8 mouse cellular contexts compared by ENCODE assay signal in the genomic region with DNA sequence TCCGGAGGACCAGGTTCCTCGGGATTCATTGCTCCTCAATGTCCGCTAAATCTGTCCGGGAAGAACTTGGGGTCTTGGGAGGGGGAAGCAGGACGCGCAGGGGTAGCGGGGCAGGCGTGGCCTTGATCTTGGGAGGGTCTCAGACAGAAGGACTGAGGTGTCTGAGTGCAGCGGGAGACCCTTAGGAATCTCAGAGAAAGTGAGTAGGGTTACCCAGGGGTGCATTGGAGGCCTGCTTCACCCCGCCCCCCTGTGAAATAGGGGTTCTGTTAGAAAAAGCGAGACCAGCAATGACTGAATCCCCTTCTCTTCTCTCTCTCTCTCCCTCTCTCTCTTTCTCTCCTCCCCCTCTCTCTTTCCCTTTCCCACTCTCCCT. TPM values are rescaled to one million over a fixed set of nuclear protein-coding genes. Genes with fewer than 3 reads are reported as not detected.
DNase-seq lines count a peak whose midpoint lies in the region; ATAC-seq and TF ChIP-seq lines count a peak whose summit lies in the region.

No protein-coding gene starts in this region.

- WGBS in embryonic facial prominence, embryonic 11.5 days, result 4% methylated on average over 11 of the region's 11 CpGs
- WGBS in intestine, embryonic 14.5 days, result 2% methylated on average over 9 of the region's 11 CpGs
- 5% methylated on average over 10 of the region's 11 CpGs for WGBS in midbrain, postnatal 0 days

- H3K9ac ChIP-seq in embryonic facial prominence, embryonic 11.5 days (replicated peaks; ENCODE audit: low read length), result peak overlapping the region; percentile 47; the same call in 1 of the 2 replicates
- H3K9ac ChIP-seq in intestine, embryonic 14.5 days (ENCODE audit: low read length), result peak overlapping the region; percentile 54
- H3K9ac ChIP-seq in midbrain, postnatal 0 days (replicated peaks; ENCODE audit: low read length, poor library complexity, severe bottlenecking), result peak overlapping the region; percentile 69

- H3K4me1 ChIP-seq in embryonic facial prominence, embryonic 11.5 days (ENCODE audit: control insufficient read depth, insufficient read depth, low read length), result no peaks in the 10 kb centered on the region; the same call in 1 of the 2 replicates
- peaks cover 3% of the 10 kb centered on the region; the same call in 1 of the 2 replicates for H3K4me1 ChIP-seq in intestine, embryonic 14.5 days (replicated peaks; ENCODE audit: control insufficient read depth, insufficient read depth, low read length)
- H3K4me1 ChIP-seq in midbrain, postnatal 0 days (ENCODE audit: insufficient read depth, low read length), result no peaks in the 10 kb centered on the region

- no peak for DNase-seq in layer of hippocampus, adult 2 months (ENCODE audit: low spot score in 2 of 2)
- DNase-seq in layer of hippocampus, adult 18-20 months (ENCODE audit: low spot score in 2 of 2), result no peak
- no peak for DNase-seq in embryonic facial prominence, embryonic 11.5 days (ENCODE audit: low spot score)
- no peak for DNase-seq in intestine, embryonic 14.5 days (ENCODE audit: low spot score)
- no peak for DNase-seq in midbrain, postnatal 0 days (ENCODE audit: low spot score)
- DNase-seq in left cerebral cortex, postnatal 4 days, result no peak
- DNase-seq in right cerebral cortex, postnatal 14 days, result no peak
- no peak for DNase-seq in frontal cortex, postnatal 10 days (ENCODE audit: low spot score in 2 of 2)

- no peaks in the 10 kb centered on the region for H3K9me3 ChIP-seq in embryonic facial prominence, embryonic 11.5 days (replicated peaks; ENCODE audit: control insufficient read depth, low read length)
- no peaks in the 10 kb centered on the region for H3K9me3 ChIP-seq in intestine, embryonic 14.5 days (ENCODE audit: control insufficient read depth, low read length)
- H3K9me3 ChIP-seq in midbrain, postnatal 0 days (ENCODE audit: low read length), result no peaks in the 10 kb centered on the region

- H3K4me3 ChIP-seq in layer of hippocampus, adult 2 months, result peak overlapping the region; percentile 66
- H3K4me3 ChIP-seq in embryonic facial prominence, embryonic 11.5 days (ENCODE audit: low read depth, low read length), result peak overlapping the region; percentile 54
- peak overlapping the region; percentile 67 for H3K4me3 ChIP-seq in intestine, embryonic 14.5 days (ENCODE audit: low read depth, low read length)
- H3K4me3 ChIP-seq in midbrain, postnatal 0 days (ENCODE audit: low read depth, low read length), result peak overlapping the region; percentile 53

- H3K27me3 ChIP-seq in embryonic facial prominence, embryonic 11.5 days (ENCODE audit: control insufficient read depth, insufficient read depth, low read length), result no peaks in the 10 kb centered on the region
- H3K27me3 ChIP-seq in intestine, embryonic 14.5 days (replicated peaks; ENCODE audit: control insufficient read depth, insufficient read depth, low read length), result no peaks in the 10 kb centered on the region
- 0 out of 2 replicates have a peak, but pooled peaks cover 2% of the 10 kb centered on the region for H3K27me3 ChIP-seq in midbrain, postnatal 0 days (ENCODE audit: insufficient read depth, low read length)

- intact Hi-C loops in left cerebral cortex, postnatal 4 days (cut with DNase I), result no loop called here

- TF ChIP-seq CTCF in layer of hippocampus, adult 2 months (conservative IDR thresholded peaks at IDR 0.05), result no peak
- no peak for TF ChIP-seq CTCF in midbrain, postnatal 0 days (IDR thresholded peaks at IDR 0.05)

- peak overlapping the region; percentile 67; the same call in 1 of the 2 replicates for H3K27ac ChIP-seq in layer of hippocampus, adult 2 months
- no peak overlapping the region for H3K27ac ChIP-seq in embryonic facial prominence, embryonic 11.5 days (replicated peaks; ENCODE audit: low read depth, low read length)
- H3K27ac ChIP-seq in intestine, embryonic 14.5 days (ENCODE audit: low read depth), result no peak overlapping the region
- no peak overlapping the region for H3K27ac ChIP-seq in midbrain, postnatal 0 days (ENCODE audit: low read depth, low read length)

- no peak for ATAC-seq in embryonic facial prominence, embryonic 11.5 days (replicated peaks; ENCODE audit: insufficient number of reproducible peaks, low FRiP score, low TSS enrichment, low read depth)
- ATAC-seq in intestine, embryonic 14.5 days (replicated peaks; ENCODE audit: low FRiP score, low TSS enrichment, low read depth), result no peak; the same call in 1 of the 2 replicates
- peak; percentile 31; the same call in 1 of the 2 replicates for ATAC-seq in midbrain, postnatal 0 days (ENCODE audit: low FRiP score)

- H3K4me2 ChIP-seq in embryonic facial prominence, embryonic 11.5 days (ENCODE audit: low read depth, low read length), result peak overlapping the region; percentile 87
- peak overlapping the region; percentile 85 for H3K4me2 ChIP-seq in intestine, embryonic 14.5 days (ENCODE audit: low read length)
- peak overlapping the region; percentile 85 for H3K4me2 ChIP-seq in midbrain, postnatal 0 days (ENCODE audit: low read depth, low read length, poor library complexity, severe bottlenecking)

- H3K36me3 ChIP-seq in embryonic facial prominence, embryonic 11.5 days (replicated peaks; ENCODE audit: control insufficient read depth, insufficient read depth, low read depth, low read length), result no peaks in the 10 kb centered on the region
- H3K36me3 ChIP-seq in intestine, embryonic 14.5 days (ENCODE audit: control insufficient read depth, insufficient read depth, low read length), result no peaks in the 10 kb centered on the region
- no peaks in the 10 kb centered on the region for H3K36me3 ChIP-seq in midbrain, postnatal 0 days (ENCODE audit: insufficient read depth, low read length)

RNA-seq across cellular contexts. Expression of a gene that starts 0.4 kb away (rescaled TPM):
- total RNA-seq in layer of hippocampus, adult 2 months (2021), result 1 to 10 TPM; 7.1 to 7.8 TPM
- 1 to 10 TPM; 8.4 to 9.8 TPM for total RNA-seq in layer of hippocampus, adult 18-20 months (2021)
- 8.2 and 8.6 TPM in 2 replicates for polyA plus RNA-seq in embryonic facial prominence, embryonic 11.5 days (2014; fragmentation: Nextera tagmentation; extraction: Ambion mirVana)
- polyA plus RNA-seq in intestine, embryonic 14.5 days (2014; fragmentation: Nextera tagmentation; extraction: Ambion mirVana), result 19.1 and 19.6 TPM in 2 replicates
- total RNA-seq in midbrain, postnatal 0 days (2014; rRNA removed), result 21.4 and 27.4 TPM in 2 replicates
- polyA plus RNA-seq in midbrain, postnatal 0 days (2015; fragmentation: Nextera tagmentation; extraction: Ambion mirVana), result 18.6 and 19.2 TPM in 2 replicates
- total RNA-seq in left cerebral cortex, postnatal 4 days (2021), result 10 to 100 TPM in 1 of 2 experiments, 1 to 10 TPM in 1; 9.5 to 10.4 TPM

RNA-seq across cellular contexts. Expression of a gene that starts 20.1 kb away (rescaled TPM):
- 10 to 100 TPM; 23.3 to 23.8 TPM for total RNA-seq in layer of hippocampus, adult 2 months (2021)
- 10 to 100 TPM; 22.2 to 25.9 TPM for total RNA-seq in layer of hippocampus, adult 18-20 months (2021)
- polyA plus RNA-seq in embryonic facial prominence, embryonic 11.5 days (2014; fragmentation: Nextera tagmentation; extraction: Ambion mirVana), result 30.7 and 36.6 TPM in 2 replicates
- 32.8 and 40.6 TPM in 2 replicates for polyA plus RNA-seq in intestine, embryonic 14.5 days (2014; fragmentation: Nextera tagmentation; extraction: Ambion mirVana)
- total RNA-seq in midbrain, postnatal 0 days (2014; rRNA removed), result 59.9 and 76.1 TPM in 2 replicates
- polyA plus RNA-seq in midbrain, postnatal 0 days (2015; fragmentation: Nextera tagmentation; extraction: Ambion mirVana), result 28.5 and 28.8 TPM in 2 replicates
- total RNA-seq in left cerebral cortex, postnatal 4 days (2021), result 10 to 100 TPM; 32.0 to 36.6 TPM

RNA-seq across cellular contexts. Expression of a gene that starts 35.4 kb away (rescaled TPM):
- 100 to 1,000 TPM; 117 to 124 TPM for total RNA-seq in layer of hippocampus, adult 2 months (2021)
- total RNA-seq in layer of hippocampus, adult 18-20 months (2021), result 100 to 1,000 TPM; 119 to 122 TPM
- polyA plus RNA-seq in embryonic facial prominence, embryonic 11.5 days (2014; fragmentation: Nextera tagmentation; extraction: Ambion mirVana), result 273 and 274 TPM in 2 replicates
- 209 and 237 TPM in 2 replicates for polyA plus RNA-seq in intestine, embryonic 14.5 days (2014; fragmentation: Nextera tagmentation; extraction: Ambion mirVana)
- 141 and 167 TPM in 2 replicates for total RNA-seq in midbrain, postnatal 0 days (2014; rRNA removed)
- polyA plus RNA-seq in midbrain, postnatal 0 days (2015; fragmentation: Nextera tagmentation; extraction: Ambion mirVana), result 192 and 197 TPM in 2 replicates
- 100 to 1,000 TPM; 135 to 139 TPM for total RNA-seq in left cerebral cortex, postnatal 4 days (2021)
